Mouse (Mus musculus) stomach, embryonic 14.5 days (tissue): ENCODE results near the gene Olfr1307. TPM values are rescaled to one million over a fixed set of nuclear protein-coding genes. Genes with fewer than 3 reads are reported as not detected.

ENCODE experiments used
- ATAC-seq: fragments of 200-750 bp; cut with Nextera tagmentation; 2 replicates; pipeline ENCODE4 v1.8.0; 2017; ENCODE audit warnings: low read depth, moderate TSS enrichment; ENCODE audit not compliant: insufficient number of reproducible peaks, insufficient read depth, low FRiP score
- H3K27ac ChIP-seq: fragments of 300-500 bp; sonication (generic); 2 replicates; pipeline ENCODE4 v1.5.1; 2014; ENCODE audit warnings: mild to moderate bottlenecking, low read length, moderate library complexity, mixed read lengths
- H3K27me3 ChIP-seq: fragments of 300-500 bp; sonication (generic); 2 replicates; pipeline ENCODE4 v1.6.1; 2014; ENCODE audit warnings: low read length, control low read depth, mixed read lengths; ENCODE audit not compliant: control insufficient read depth, insufficient read depth
- H3K36me3 ChIP-seq: fragments of 300-500 bp; sonication (generic); 2 replicates; pipeline ENCODE4 v1.6.1; 2014; ENCODE audit warnings: mild to moderate bottlenecking, control low read depth, low read length, moderate library complexity, mixed read lengths; ENCODE audit not compliant: control insufficient read depth, insufficient read depth
- H3K4me1 ChIP-seq: fragments of 300-500 bp; sonication (generic); 2 replicates; pipeline ENCODE4 v1.6.1; 2014; ENCODE audit warnings: low read length, control low read depth, mixed read lengths; ENCODE audit not compliant: control insufficient read depth, insufficient read depth
- H3K4me2 ChIP-seq: fragments of 300-500 bp; sonication (generic); replicated peaks from 2 replicates; pipeline ENCODE4 v1.6.1; 2014; ENCODE audit warnings: low read depth, low read length, control low read depth
- H3K4me3 ChIP-seq: fragments of 300-500 bp; sonication (generic); 2 replicates; pipeline ENCODE4 v1.5.1; 2014; ENCODE audit warnings: low read depth, low read length, control low read depth
- H3K9ac ChIP-seq: fragments of 300-500 bp; sonication (generic); replicated peaks from 2 replicates; pipeline ENCODE4 v1.6.1; 2014; ENCODE audit warnings: low read depth, mild to moderate bottlenecking, control low read depth, low read length, moderate library complexity, mixed read lengths
- H3K9me3 ChIP-seq: fragments of 300-500 bp; sonication (generic); 2 replicates; pipeline ENCODE4 v1.6.1; 2016; ENCODE audit warnings: low read depth, low read length, control low read depth; ENCODE audit not compliant: control insufficient read depth
- WGBS: fragments of 180-500 bp; shearing (Covaris S2); extraction: QIAGEN DNeasy Blood & Tissue Kit; methylation state at CpG from one replicate; pipeline ENCODE4 v1.1.7; 2014; 5-methylcytosine and 5-hydroxymethylcytosine counted together
- polyA plus RNA-seq: library from polyadenylated mRNA; unstranded; fragments of >200 nt; fragmentation: Nextera tagmentation; extraction: Ambion mirVana; gene quantifications from 2 replicates; pipeline ENCODE4 v1.2.1, GENCODE M21; 2014

The Olfr1307 gene
- polyA plus RNA-seq: not detected in 2 replicates

DNA sequence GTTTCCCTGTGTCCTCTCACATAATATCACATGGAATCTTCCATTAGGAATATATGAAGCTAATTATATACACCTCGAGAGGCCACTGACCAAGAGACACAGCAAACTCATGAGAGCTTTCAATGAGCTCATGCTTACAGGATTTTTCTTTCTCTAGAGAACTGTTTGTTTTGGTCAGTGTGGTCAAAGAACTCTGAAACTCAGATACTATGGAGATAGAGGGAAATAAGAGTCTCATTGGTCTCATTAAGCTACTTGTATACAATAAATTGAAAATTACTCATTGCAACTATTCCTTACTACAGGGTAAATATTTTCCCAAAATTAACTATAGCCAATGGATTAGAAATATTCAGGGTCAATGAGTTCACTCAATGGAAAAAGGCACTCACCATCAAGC lies at the start of gene Olfr1307:
Olfr1307 (minus strand) TSS at position 101 of the 400 bp plus-strand sequence.
- ATAC-seq: no peak
- H3K27me3 ChIP-seq: no peaks in the 10 kb centered on the region
- H3K9ac ChIP-seq: no peak within 1 kb of the TSS
- H3K36me3 ChIP-seq: no peaks in the 10 kb centered on the region
- H3K4me2 ChIP-seq: no peak within 1 kb of the TSS
- H3K4me3 ChIP-seq: no peak within 1 kb of the TSS
- H3K4me1 ChIP-seq: no peaks in the 10 kb centered on the region
- no peak within 1 kb of the TSS for H3K27ac ChIP-seq
- 86% methylated on average over 1 of the region's 1 CpGs for WGBS
- H3K9me3 ChIP-seq: no peaks in the 10 kb centered on the region

DNA sequence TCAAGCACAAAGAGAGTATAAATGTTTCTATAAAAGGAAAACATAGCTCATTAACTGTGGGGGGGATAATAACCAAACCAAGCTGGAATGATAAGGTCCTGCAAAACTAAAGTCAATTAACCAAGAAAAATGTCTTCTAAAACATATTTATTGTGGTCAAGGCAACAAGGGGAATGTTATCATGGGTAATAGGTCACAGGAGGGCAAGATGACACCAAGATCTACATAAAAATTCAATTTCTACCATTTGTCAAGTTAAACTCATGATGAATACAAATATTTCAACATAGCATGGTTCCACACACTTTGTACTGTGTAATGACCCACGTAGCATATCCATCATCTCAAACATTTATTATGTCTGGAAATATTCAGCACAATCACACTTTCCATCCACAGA lies 40.9 kb upstream of the Olfr1307 start, which contains the start of gene Olfr1309:
Olfr1309 (minus strand) TSS at position 101 of the 400 bp plus-strand sequence.
- Histone ChIP-seq H3K4me3 (no peak within 1 kb of the TSS), H3K27me3 (no peaks in the 10 kb centered on the region), H3K27ac (no peak within 1 kb of the TSS), H3K9me3 (no peaks in the 10 kb centered on the region), H3K4me2 (no peak within 1 kb of the TSS), H3K9ac (no peak within 1 kb of the TSS), H3K36me3 (no peaks in the 10 kb centered on the region), H3K4me1 (no peaks in the 10 kb centered on the region)
- ATAC-seq: no peak
- WGBS: 73% methylated on average over 1 of the region's 1 CpGs

DNA sequence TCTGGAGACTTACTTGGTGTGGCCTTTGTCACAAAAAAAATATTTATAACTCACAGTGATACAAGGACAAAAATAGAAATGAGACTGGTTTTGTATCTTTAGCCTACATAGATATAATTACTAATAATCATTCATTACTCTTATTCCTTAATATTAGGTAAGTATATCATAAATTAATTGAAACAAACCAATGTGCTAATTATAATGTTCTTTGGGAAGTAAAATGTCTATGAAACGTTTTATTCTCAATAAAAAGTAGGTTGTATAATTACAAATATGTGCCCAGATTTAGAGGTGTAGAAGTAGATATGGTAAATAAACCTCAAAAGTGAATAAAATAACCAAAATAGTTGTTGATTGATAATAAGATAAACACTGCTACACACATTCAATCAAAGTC lies 15.6 kb upstream of the Olfr1307 start, which contains the start of gene Olfr1308:
Olfr1308 (minus strand) TSS at position 101 of the 400 bp plus-strand sequence.
- whole genome bisulfite sequencing: 56% methylated on average over 1 of the region's 1 CpGs
- no peaks in the 10 kb centered on the region for H3K4me1 ChIP-seq
- no peak for ATAC-seq
- H3K27me3 ChIP-seq: no peaks in the 10 kb centered on the region
- no peak within 1 kb of the TSS for H3K4me2 ChIP-seq
- H3K36me3 ChIP-seq: no peaks in the 10 kb centered on the region
- no peak within 1 kb of the TSS for H3K9ac ChIP-seq
- no peaks in the 10 kb centered on the region for H3K9me3 ChIP-seq
- no peak within 1 kb of the TSS for H3K27ac ChIP-seq
- H3K4me3 ChIP-seq: no peak within 1 kb of the TSS

DNA sequence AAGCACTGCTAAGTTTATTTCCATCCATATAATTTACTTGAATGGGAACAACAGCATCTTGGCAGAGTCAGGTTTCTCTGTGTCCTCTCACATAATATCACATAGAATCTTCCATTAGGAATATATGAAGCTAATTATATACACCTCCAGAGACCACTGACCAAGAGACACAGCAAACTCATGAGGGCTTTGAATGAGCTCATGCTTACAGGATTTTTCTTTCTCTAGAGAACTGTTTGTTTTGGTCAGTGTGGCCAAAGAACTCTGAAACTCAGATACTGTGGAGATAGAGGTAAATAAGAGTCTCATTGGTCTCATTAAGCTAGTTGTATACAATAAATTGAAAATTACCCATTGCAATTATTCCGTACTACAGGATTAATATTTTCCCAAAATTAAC lies 33.1 kb downstream of the Olfr1307 start, which contains the start of gene Olfr1306:
Olfr1306 (minus strand) TSS at position 101 of the 400 bp plus-strand sequence.
- ATAC-seq: no peak

More for the DNA sequence above, 33.1 kb downstream of the Olfr1307 start, which contains the start of gene Olfr1306:
- WGBS: 76% methylated on average over 1 of the region's 1 CpGs
- H3K9me3 ChIP-seq: no peaks in the 10 kb centered on the region
- H3K4me3 ChIP-seq: no peak within 1 kb of the TSS
- no peak within 1 kb of the TSS for H3K27ac ChIP-seq
- H3K4me1 ChIP-seq: no peaks in the 10 kb centered on the region
- H3K36me3 ChIP-seq: no peaks in the 10 kb centered on the region
- H3K27me3 ChIP-seq: no peaks in the 10 kb centered on the region
- H3K4me2 ChIP-seq: no peak within 1 kb of the TSS
- no peak within 1 kb of the TSS for H3K9ac ChIP-seq

Other genes starting within 250 kb of the Olfr1307 start
- gene Olfr1301, start 198.4 kb downstream of the Olfr1307 start, polyA plus RNA-seq: not detected in 2 replicates
- gene Olfr1302, start 172.0 kb downstream of the Olfr1307 start, polyA plus RNA-seq: not detected in 2 replicates
- not detected in 2 replicates for gene Olfr1303, start 129.1 kb downstream of the Olfr1307 start, polyA plus RNA-seq
- gene Olfr1305, start 72.3 kb downstream of the Olfr1307 start, polyA plus RNA-seq: not detected in 2 replicates
- gene Olfr1306, start 33.2 kb downstream of the Olfr1307 start, polyA plus RNA-seq: not detected in 2 replicates
- not detected in 2 replicates for gene Olfr1308, start 15.5 kb upstream of the Olfr1307 start, polyA plus RNA-seq
- not detected in 2 replicates for gene Olfr1309, start 40.8 kb upstream of the Olfr1307 start, polyA plus RNA-seq
- not detected in 2 replicates for gene Olfr1310, start 63.3 kb upstream of the Olfr1307 start, polyA plus RNA-seq
- gene Olfr1311, start 75.0 kb upstream of the Olfr1307 start, polyA plus RNA-seq: not detected in 2 replicates
- gene Olfr1312, start 100.8 kb upstream of the Olfr1307 start, polyA plus RNA-seq: not detected in 2 replicates
- gene Olfr1313, start 128.4 kb upstream of the Olfr1307 start, polyA plus RNA-seq: not detected in 2 replicates
- gene Olfr1314, start 147.3 kb upstream of the Olfr1307 start, polyA plus RNA-seq: not detected in 2 replicates
- not detected in 2 replicates for gene Olfr1315-ps1, start 166.0 kb upstream of the Olfr1307 start, polyA plus RNA-seq
- not detected in 2 replicates for gene Olfr1316, start 185.5 kb upstream of the Olfr1307 start, polyA plus RNA-seq
- not detected in 2 replicates for gene Olfr1317, start 190.9 kb upstream of the Olfr1307 start, polyA plus RNA-seq
- gene Olfr1318, start 204.8 kb upstream of the Olfr1307 start, polyA plus RNA-seq: not detected in 2 replicates